Mouse (Mus musculus): ENCODE data around the gene Dnmbp.

- TF ChIP-seq GATA1 (IDR thresholded peaks at IDR 0.05; ENCODE audit: low read length) (no peak), TAL1 (IDR thresholded peaks at IDR 0.05; ENCODE audit: low read length) (no peak)
These were observed 64.0 kb downstream of the Dnmbp start for GRCm38 (mm10) chr19:43875996-43876395.
